Mouse (Mus musculus): ENCODE data around the gene Nlgn2.

Nlgn2 gene

DNA sequence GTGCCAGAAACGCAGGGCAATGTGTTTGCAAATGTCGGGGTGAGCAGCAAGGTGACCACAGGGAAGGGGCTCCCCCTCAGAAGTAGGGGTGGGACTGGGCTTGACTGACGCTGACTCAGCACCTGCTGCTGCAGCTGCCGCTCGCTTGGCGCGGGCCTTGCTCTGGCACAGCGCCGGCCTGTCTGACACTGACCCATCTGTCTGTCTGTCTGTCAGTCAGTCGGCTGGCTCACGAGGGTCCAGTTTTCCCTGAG lies 37.5 kb downstream of the Nlgn2 start:
- H3K27me3 ChIP-seq (ENCODE audit: control insufficient read depth, insufficient read depth, low read length, poor library complexity, severe bottlenecking) = no peaks in the 10 kb centered on the region
- H3K36me3 ChIP-seq (ENCODE audit: control insufficient read depth, insufficient read depth, low read length, poor library complexity, severe bottlenecking) = no peaks in the 10 kb centered on the region
- peak; percentile 52 for DNase-seq (ENCODE audit: low read depth, low spot score)

DNA sequence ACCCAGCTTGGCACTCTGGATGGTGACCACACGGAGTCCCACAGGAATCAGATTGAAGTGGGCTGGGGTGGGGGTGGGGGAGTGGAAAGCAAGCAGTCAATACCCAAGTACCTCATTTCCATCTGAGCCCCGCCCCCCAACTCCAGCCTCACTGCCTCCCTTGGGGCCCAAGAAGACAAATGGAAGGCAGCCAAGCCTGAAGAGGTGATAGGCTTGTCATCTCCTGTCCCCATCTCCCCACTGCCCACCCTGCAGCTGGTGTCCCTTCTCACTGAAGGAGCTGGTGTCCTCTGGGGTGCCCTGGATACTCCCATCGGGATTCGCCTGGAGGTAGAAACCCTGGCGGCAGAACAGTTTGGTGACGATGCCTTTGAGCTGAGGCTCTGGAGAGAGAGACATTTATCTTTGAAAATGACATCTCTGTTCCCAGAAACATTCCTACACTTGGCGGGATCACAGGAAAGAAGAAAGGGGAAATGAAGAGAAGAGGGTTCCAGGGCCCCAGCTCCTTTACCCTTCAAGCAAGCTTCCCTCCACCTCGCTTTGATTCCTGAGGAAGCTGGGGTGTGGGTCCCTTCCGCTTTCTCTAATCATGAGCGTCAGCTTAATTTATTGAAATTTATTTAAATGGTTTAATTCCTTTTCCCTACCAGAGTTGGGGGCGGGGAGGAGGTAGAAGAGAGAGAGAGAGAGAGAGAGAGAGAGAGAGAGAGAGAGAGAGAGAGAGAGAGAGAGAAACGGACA lies 38.0 kb downstream of the Nlgn2 start:
- H3K36me3 ChIP-seq (ENCODE audit: control insufficient read depth, insufficient read depth, low read length, poor library complexity, severe bottlenecking) = no peaks in the 10 kb centered on the region
- DNase-seq (ENCODE audit: low read depth, low spot score) = peak; percentile 78
- no peaks in the 10 kb centered on the region for H3K27me3 ChIP-seq (ENCODE audit: control insufficient read depth, insufficient read depth, low read length, poor library complexity, severe bottlenecking)

DNA sequence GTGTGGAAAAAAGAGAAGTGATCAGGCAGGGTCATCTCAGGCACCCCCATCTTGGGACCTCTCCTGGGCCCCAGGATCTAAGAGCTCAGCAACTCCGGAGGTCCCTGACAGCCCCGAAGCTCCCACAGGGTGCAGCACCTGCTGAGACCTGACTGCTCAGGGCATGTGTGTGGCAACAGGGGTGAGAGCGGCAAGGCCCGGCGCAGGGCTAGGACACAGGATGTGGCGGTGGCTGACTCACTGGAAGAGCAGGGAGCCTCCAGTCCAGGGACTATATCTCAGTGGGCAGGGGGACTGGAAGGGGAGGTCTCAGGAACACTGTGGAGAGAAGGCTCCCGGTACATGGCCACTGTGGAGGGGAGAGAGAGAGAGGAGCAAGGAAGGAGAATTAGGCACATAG lies 39.7 kb downstream of the Nlgn2 start:
- DNase-seq (ENCODE audit: low read depth, low spot score) = no peak

DNA sequence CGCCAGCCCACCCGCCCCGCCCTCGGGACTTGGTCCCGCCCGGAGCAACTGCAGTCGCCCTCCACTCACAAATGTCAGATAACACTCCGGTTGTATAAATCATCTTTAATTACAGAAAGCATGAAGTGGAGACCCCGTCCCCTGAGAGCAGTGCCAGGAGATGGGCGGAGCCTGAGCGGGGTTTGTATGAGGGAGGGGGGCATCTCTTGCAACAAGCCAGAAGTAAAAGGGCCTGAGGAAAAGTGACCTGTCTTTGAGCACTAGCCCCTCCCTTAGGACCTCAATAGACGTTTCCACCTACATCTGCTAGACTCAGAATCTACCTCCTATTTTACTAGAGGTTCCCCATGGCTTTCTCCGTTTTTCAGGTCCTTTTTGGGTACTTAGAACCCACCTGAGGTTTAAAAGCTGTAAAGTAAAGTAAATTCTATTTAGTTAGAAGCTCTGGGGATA lies 41.6 kb downstream of the Nlgn2 start:
- Histone ChIP-seq H3K27me3 (ENCODE audit: control insufficient read depth, insufficient read depth, low read length, poor library complexity, severe bottlenecking) (no peaks in the 10 kb centered on the region), H3K36me3 (ENCODE audit: control insufficient read depth, insufficient read depth, low read length, poor library complexity, severe bottlenecking) (no peaks in the 10 kb centered on the region)
- peak; percentile 28 for DNase-seq (ENCODE audit: low read depth, low spot score)

More for the DNA sequence above, 39.7 kb downstream of the Nlgn2 start:
- Histone ChIP-seq H3K27me3 (ENCODE audit: control insufficient read depth, insufficient read depth, low read length, poor library complexity, severe bottlenecking) (no peaks in the 10 kb centered on the region), H3K36me3 (ENCODE audit: control insufficient read depth, insufficient read depth, low read length, poor library complexity, severe bottlenecking) (no peaks in the 10 kb centered on the region)

DNA sequence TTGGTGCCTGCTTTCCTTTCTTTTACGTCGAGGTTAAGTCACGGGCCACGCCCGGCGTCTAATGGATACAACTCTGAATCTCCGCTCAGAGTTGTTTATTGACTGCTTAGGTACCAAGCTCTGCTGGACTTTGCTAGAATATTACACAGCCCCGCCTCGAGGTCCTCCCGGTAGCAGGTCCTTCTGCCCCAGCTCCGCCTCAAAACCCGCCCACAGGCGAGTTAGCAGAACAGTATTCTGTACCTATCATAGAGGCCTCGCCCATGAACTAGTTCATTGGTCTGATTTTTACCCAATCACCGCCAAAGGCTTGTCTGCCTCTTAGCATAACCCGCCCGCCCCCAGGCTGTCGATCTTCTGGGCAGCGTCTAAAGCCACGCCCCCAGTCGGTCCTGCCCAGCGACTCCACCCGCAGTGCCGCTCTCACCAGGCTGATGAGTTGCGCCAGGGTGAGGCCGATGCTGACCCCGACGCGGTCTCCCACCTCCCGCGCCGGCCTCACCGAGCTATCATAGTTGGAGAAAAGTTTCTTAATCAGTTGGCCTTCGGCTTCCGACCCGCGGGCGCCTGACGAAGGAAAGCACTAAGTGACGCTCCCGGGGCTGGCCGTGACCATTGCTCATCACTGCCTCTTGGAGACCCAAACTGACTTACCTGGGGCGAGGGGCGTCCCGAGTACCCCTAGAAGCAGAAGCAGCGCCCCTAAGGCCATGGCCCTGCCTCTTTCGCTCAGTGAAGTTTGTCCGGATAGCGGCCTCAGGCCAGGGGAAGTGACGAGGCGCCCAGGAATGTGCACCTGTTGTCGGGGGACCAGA lies 42.2 kb downstream of the Nlgn2 start, which contains the start of gene Chrnb1:
Gene Chrnb1, minus strand, starts transcription at position 776 of the 815 bp plus-strand sequence.
- peak; percentile 97 for DNase-seq (ENCODE audit: low read depth, low spot score)
- no peaks in the 10 kb centered on the region for H3K36me3 ChIP-seq (ENCODE audit: control insufficient read depth, insufficient read depth, low read length, poor library complexity, severe bottlenecking)

DNA sequence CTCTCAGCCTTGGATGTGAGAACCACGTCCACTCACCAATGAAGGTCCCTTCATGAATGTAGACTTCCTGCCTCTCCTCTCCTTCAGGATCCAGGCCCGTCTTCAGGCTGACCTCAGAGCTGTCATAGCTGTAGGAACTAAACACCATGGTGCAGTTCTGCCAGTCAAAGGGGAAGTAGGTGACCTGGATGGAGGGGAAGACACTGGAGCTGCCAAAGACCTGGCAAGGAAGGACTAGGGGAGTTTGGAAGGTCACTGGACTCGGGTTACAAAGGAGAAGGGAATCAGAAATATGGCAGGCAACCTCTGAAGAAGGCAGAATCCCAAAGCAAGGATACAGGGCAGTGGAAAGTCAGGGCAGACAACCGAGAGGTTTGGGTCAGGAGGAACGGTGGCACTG lies 44.2 kb downstream of the Nlgn2 start:
- no peaks in the 10 kb centered on the region for H3K27me3 ChIP-seq (ENCODE audit: control insufficient read depth, insufficient read depth, low read length, poor library complexity, severe bottlenecking)

More for the DNA sequence above, 42.2 kb downstream of the Nlgn2 start, which contains the start of gene Chrnb1:
- H3K27me3 ChIP-seq (ENCODE audit: control insufficient read depth, insufficient read depth, low read length, poor library complexity, severe bottlenecking) = no peaks in the 10 kb centered on the region

DNA sequence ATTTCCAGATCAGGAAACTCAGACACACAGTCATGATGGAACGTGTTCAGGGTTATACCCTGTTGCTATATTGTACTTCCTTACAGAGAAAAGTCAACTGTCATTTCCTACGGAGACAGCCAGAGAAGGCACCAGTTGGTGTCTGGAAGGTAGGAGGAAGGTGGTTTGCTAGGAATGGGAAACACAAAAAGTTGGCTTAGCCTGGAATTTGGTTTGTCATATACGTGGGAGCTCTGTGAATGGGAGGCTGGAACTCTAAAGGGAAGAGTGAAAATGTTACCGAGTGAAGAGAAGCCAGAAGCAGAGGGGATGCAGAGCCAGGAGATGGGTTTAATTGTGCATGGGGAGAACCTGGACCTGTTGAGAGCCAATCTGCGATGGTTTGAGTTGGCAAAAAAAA lies 46.2 kb downstream of the Nlgn2 start:
- no peak for DNase-seq (ENCODE audit: low read depth, low spot score)
- H3K36me3 ChIP-seq (ENCODE audit: control insufficient read depth, insufficient read depth, low read length, poor library complexity, severe bottlenecking) = no peaks in the 10 kb centered on the region
- H3K27me3 ChIP-seq (ENCODE audit: control insufficient read depth, insufficient read depth, low read length, poor library complexity, severe bottlenecking) = no peaks in the 10 kb centered on the region

More for the DNA sequence above, 44.2 kb downstream of the Nlgn2 start:
- H3K36me3 ChIP-seq (ENCODE audit: control insufficient read depth, insufficient read depth, low read length, poor library complexity, severe bottlenecking) = no peaks in the 10 kb centered on the region
- no peak for DNase-seq (ENCODE audit: low read depth, low spot score)

DNA sequence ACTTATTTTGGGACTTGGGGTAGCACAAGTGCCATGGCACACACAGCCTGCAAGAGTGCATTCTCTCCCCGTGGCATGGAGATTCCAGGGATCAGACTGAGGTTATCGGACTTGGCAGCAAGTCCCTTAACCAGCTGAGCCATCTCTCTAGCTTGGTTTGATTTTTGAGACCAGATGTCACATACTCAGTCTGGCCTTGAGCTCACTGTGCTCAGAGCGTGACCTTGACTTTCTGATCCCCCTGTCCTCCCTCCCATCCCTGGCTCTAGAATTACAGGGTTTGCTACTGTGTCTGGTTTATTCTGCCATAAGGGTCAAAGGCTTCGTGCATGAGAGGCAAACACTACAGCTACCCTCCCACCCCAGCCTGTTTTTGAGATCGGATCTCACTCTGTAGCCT lies 48.2 kb downstream of the Nlgn2 start:
- no peak for DNase-seq (ENCODE audit: low read depth, low spot score)
- Histone ChIP-seq H3K36me3 (ENCODE audit: control insufficient read depth, insufficient read depth, low read length, poor library complexity, severe bottlenecking) (no peaks in the 10 kb centered on the region), H3K27me3 (ENCODE audit: control insufficient read depth, insufficient read depth, low read length, poor library complexity, severe bottlenecking) (no peaks in the 10 kb centered on the region)

DNA sequence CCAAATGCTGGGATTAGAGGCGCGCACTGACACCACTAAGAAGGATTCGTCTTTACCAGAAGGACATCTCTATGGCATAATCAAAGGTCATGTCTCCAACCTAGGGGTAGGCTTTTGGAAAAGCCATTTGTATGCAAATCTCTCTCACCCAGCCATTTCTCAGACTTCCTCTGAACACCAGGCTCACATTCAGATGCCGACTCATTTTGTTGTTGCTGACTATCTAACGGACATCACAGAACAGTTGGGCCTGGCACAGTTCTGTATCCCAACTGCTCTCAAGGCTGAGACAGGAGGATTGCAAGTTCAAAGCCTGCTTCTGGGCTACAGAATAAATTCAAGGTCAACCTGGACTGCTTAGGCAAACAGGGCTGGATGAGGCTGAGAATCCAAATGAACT lies 50.3 kb downstream of the Nlgn2 start:
- DNase-seq (ENCODE audit: low read depth, low spot score) = no peak
- Histone ChIP-seq H3K36me3 (ENCODE audit: control insufficient read depth, insufficient read depth, low read length, poor library complexity, severe bottlenecking) (no peaks in the 10 kb centered on the region), H3K27me3 (ENCODE audit: control insufficient read depth, insufficient read depth, low read length, poor library complexity, severe bottlenecking) (no peaks in the 10 kb centered on the region)

DNA sequence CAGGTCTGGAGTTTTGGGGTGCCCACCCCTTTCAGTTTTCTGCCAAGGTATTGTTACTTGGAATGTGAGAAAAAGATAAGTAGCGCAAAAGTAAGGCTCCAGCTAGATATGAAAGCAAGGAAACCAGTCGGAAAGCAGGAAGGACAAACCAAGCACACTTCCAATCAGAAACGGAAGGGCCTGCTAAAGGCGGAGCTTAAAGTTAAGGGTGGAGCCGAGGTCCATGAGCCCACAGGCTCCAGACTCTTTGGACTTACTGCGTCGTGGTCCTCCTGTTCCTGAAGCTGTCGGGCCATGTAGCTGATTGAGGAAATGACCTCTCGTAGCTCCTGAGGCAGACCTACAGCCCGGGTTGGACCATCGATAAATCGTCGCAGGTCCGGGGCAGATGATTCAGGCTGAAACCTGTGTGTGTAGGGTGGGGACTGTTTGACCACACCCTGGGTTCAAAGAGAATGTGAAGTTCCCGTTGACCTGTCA lies 52.8 kb downstream of the Nlgn2 start:
- Histone ChIP-seq H3K27me3 (ENCODE audit: control insufficient read depth, insufficient read depth, low read length, poor library complexity, severe bottlenecking) (no peaks in the 10 kb centered on the region), H3K36me3 (ENCODE audit: control insufficient read depth, insufficient read depth, low read length, poor library complexity, severe bottlenecking) (no peaks in the 10 kb centered on the region)
- DNase-seq (ENCODE audit: low read depth, low spot score) = no peak

DNA sequence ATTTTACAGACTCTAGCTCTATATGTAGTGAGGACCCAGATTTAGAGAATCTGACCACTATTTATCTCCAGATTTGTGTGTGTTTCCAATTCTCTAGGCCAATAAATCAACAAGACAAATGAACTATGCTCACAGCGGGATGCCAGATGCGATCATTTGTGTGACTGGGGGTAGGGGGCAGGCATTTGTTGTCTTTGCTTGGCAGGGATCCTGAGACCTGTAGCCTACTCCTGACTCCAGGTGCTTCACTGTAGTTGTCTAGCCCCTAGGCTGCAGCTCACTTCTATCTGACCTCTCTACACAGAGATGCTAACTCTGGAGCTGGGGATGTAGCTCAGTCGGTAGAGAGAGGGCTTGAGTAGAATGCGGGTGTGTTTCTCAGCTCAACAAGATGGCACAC lies 55.8 kb downstream of the Nlgn2 start:
- DNase-seq (ENCODE audit: low read depth, low spot score) = no peak
- Histone ChIP-seq H3K27me3 (ENCODE audit: control insufficient read depth, insufficient read depth, low read length, poor library complexity, severe bottlenecking) (no peaks in the 10 kb centered on the region), H3K36me3 (ENCODE audit: control insufficient read depth, insufficient read depth, low read length, poor library complexity, severe bottlenecking) (no peaks in the 10 kb centered on the region; the same call in 1 of the 2 replicates)

DNA sequence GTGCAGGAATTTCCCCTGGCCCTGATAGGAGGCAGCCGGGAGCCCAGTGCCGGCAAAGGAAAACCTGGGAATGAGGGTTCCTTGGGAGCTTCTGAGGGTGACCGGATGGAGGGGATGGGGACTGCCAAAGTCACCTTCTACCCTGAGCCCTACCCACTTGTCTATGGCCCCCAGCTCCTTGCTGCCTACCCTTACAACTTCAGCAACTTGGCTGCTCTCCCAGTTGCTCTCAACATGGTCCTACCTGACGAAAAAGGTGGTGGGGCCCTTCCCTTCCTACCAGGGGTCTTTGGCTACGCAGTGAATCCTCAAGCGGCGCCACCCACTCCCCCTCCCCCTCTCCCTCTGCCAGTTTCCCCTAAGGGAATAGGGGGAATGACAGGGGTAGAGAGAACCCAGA lies 58.6 kb downstream of the Nlgn2 start:
- H3K36me3 ChIP-seq (ENCODE audit: control insufficient read depth, insufficient read depth, low read length, poor library complexity, severe bottlenecking) = no peaks in the 10 kb centered on the region; the same call in 1 of the 2 replicates
- no peaks in the 10 kb centered on the region for H3K27me3 ChIP-seq (ENCODE audit: control insufficient read depth, insufficient read depth, low read length, poor library complexity, severe bottlenecking)
- no peak for DNase-seq (ENCODE audit: low read depth, low spot score)

DNA sequence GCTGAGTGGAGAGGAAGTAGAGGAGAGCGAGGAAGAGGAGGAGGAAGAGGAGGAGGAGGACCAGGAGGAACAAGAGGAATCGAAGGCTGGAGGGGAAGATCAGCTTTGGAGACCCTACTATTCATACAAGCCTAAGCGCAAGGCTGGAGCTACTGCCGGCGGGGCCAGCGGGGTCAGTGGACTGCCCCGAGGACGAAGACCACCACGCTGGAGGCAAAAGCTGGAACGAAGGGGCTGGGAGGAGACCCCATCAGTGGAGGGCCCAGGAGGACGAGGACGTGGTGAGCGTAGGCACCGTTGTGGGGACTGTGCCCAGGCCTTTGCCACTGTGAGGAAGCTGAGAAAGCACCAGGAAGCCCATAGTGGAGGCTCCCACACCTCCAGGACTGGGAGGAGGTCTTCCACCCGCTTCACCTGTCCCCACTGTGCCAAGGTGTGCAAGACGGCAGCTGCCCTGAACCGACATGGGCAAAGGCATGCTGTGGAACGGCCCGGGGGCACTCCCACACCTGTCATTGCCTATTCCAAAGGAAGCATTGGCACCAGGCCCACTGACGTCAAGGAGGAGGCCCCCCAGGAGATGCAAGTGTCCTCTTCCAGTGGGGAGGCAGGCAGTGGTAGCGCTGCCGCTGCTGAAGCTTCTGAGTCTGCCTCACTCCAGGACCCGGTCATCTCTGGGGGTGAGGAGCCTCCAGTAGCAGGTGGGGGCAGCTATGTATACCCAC lies 59.2 kb downstream of the Nlgn2 start:
- H3K27me3 ChIP-seq (ENCODE audit: control insufficient read depth, insufficient read depth, low read length, poor library complexity, severe bottlenecking) = no peaks in the 10 kb centered on the region
- DNase-seq (ENCODE audit: low read depth, low spot score) = no peak
- H3K36me3 ChIP-seq (ENCODE audit: control insufficient read depth, insufficient read depth, low read length, poor library complexity, severe bottlenecking) = no peaks in the 10 kb centered on the region; the same call in 1 of the 2 replicates

DNA sequence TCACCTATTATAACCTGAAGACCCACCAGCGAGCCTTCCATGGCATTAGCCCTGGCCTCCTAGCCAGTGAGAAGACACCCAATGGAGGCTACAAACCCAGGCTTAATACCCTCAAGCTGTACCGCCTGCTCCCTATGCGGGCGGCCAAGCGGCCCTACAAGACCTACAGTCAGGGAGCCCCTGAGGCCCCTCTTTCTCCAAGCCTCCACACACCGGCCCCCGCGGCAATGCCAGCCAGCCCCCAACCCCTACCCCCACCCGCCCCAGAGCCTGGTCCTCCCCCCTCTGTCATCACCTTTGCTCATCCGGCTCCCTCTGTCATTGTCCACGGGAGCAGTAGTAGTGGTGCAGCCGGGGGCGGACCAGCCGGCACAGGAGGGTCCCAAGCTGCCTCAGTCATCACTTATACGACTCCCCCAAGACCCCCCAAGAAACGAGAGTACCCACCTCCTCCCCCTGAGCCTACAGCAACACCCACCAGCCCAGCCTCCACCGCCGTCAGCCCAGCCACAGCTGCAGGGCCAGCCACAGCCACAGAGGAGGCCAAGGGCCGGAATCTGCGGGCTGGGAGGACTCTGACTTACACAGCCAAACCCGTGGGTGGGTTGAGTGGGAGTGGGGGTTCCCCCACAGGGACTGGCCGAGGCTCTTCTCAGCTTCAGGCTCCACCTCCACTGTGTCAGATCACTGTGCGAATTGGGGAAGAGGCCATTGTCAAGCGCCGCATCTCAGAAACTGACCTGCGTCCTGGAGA lies 59.9 kb downstream of the Nlgn2 start:
- H3K36me3 ChIP-seq (ENCODE audit: control insufficient read depth, insufficient read depth, low read length, poor library complexity, severe bottlenecking) = no peaks in the 10 kb centered on the region; the same call in 1 of the 2 replicates
- peak; percentile 43 for DNase-seq (ENCODE audit: low read depth, low spot score)
- no peaks in the 10 kb centered on the region for H3K27me3 ChIP-seq (ENCODE audit: control insufficient read depth, insufficient read depth, low read length, poor library complexity, severe bottlenecking)

Measured in splenic B cell, adult 2 months (primary cell).